Mouse (Mus musculus): ENCODE measurements around the gene Atrnl1.

- no peak for TF ChIP-seq POLR2A (IDR thresholded peaks at IDR 0.05; ENCODE audit: borderline replicate concordance, low read depth, low read length)
- no peak for TF ChIP-seq CTCF (IDR thresholded peaks at IDR 0.05; ENCODE audit: low read depth, low read length)
These were observed 486.4 kb downstream of the Atrnl1 start for GRCm38 (mm10) chr19:58097195-58097594.
